Mouse (Mus musculus) G1E (cell line): ENCODE results near the gene Clec16a.

ENCODE experiments used
- CTCF ChIP-seq: IDR thresholded peaks from 2 replicates; pipeline ENCODE4 v1.5.1; 2012; ENCODE audit warnings: low read depth, low read length, inconsistent platforms, mixed read lengths
- GATA1 ChIP-seq: IDR thresholded peaks from 2 replicates; pipeline ENCODE4 v1.6.1; 2012; ENCODE audit warnings: borderline replicate concordance, low read length, inconsistent platforms, mixed read lengths
- GATA2 ChIP-seq: IDR thresholded peaks from 2 replicates; pipeline ENCODE4 v1.6.1; 2012; ENCODE audit warnings: low read depth, low read length, inconsistent platforms, borderline replicate concordance
- POLR2AphosphoS5 ChIP-seq: IDR thresholded peaks from 2 replicates; pipeline ENCODE4 v1.6.1; 2012; ENCODE audit warnings: low read depth, low read length, inconsistent platforms; ENCODE audit not compliant: insufficient replicate concordance
- TAL1 ChIP-seq: conservative IDR thresholded peaks from 2 replicates; pipeline ENCODE4 v1.6.1; 2012; ENCODE audit warnings: low read depth, low read length, inconsistent platforms, mixed read lengths

GRCm38 (mm10) chr16:10511134-10511520 lies 34.0 kb upstream of the Clec16a start:
- no peak for TF ChIP-seq CTCF
- no peak for TF ChIP-seq GATA1
- TF ChIP-seq POLR2AphosphoS5: no peak
- no peak for TF ChIP-seq TAL1
- TF ChIP-seq GATA2: no peak
